Mouse (Mus musculus) left cerebral cortex, adult 9 months (tissue): ENCODE data around the gene 4930404H24Rik.

Experiments
- DNase-seq, 2 experiments: peaks; one replicate each; pipeline ENCODE4 v3.0.0; 2022; ENCODE audit warnings: low spot score in 2 of 2

Gene 4930404H24Rik

GRCm38 (mm10) chr2:153492573-153493392 is at the start of gene 4930404H24Rik:
4930404H24Rik (plus strand) TSS chr2:153492790.
- DNase-seq, result no peak

- no peak for DNase-seq
Observed at GRCm38 (mm10) chr2:153443434-153444240, 49.0 kb upstream of the 4930404H24Rik start.

GRCm38 (mm10) chr2:153444254-153445136 is 48.1 kb upstream of the 4930404H24Rik start:
- DNase-seq, result peak in 1 of 2 experiments; percentile 50

GRCm38 (mm10) chr2:153445137-153446016 is 47.2 kb upstream of the 4930404H24Rik start:
- no peak for DNase-seq

GRCm38 (mm10) chr2:153446017-153446408 is 46.6 kb upstream of the 4930404H24Rik start:
- DNase-seq, result peak in 1 of 2 experiments; percentile 79

DNA sequence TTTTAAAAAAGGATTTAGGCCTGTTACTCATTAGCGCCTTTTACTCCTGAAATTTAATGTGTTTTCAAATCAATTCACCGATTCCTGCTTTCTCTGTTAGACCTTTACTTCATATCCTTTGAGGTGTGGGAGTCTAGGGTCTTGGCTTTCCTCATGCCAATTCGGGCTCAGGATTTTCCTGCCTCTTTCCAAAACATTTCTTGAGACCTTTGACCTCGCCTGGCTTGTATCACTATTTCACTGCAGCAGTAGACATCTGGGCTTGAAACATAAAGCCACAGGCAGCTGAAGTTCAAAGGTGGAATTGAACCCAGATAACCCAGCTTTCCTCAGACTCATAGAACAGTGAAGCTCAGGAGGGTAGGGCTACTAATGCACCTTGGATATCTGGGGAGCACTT is 46.1 kb upstream of the 4930404H24Rik start:
- DNase-seq, result no peak

GRCm38 (mm10) chr2:153447719-153448118 is 44.9 kb upstream of the 4930404H24Rik start:
- no peak for DNase-seq

- DNase-seq, result no peak
Observed at GRCm38 (mm10) chr2:153448519-153448918, 44.1 kb upstream of the 4930404H24Rik start.

DNA sequence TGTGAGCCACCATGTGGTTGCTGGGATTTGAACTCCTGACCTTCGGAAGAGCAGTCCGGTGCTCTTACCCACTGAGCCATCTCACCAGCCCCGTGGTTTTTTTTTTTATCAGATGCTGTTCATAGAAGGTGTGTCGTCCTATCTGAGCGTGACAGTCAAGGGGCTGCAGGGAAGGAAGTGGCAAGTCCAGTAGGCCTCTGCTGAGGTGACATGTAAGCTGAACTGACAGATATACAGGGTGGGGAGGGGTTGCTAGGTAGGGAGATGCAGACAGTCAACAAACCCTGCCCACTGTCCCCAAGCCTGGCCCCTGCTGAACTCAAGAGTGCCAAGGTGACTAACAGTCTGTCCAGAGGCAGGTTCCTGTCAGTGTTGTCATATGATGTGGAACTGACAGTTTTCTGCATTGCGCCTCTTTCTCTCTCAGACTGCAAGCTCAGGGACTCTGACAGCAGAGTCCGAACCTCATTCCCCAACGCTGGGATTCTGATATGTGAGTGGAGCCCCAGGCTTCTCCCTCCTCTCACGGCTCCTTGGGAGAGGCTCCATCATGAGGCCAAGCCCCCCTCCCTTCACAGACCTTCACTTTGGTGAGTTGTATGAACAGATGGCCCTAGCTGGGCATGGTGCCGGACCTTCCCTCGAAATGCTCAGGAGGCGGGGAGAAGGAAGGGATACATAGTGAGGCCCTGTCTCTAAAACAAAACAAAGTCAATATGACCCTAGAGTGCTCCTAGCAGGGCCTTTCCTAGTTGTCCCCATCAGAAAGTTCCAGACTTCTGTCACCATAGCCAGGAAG is 38.4 kb upstream of the 4930404H24Rik start:
- DNase-seq, result no peak

DNA sequence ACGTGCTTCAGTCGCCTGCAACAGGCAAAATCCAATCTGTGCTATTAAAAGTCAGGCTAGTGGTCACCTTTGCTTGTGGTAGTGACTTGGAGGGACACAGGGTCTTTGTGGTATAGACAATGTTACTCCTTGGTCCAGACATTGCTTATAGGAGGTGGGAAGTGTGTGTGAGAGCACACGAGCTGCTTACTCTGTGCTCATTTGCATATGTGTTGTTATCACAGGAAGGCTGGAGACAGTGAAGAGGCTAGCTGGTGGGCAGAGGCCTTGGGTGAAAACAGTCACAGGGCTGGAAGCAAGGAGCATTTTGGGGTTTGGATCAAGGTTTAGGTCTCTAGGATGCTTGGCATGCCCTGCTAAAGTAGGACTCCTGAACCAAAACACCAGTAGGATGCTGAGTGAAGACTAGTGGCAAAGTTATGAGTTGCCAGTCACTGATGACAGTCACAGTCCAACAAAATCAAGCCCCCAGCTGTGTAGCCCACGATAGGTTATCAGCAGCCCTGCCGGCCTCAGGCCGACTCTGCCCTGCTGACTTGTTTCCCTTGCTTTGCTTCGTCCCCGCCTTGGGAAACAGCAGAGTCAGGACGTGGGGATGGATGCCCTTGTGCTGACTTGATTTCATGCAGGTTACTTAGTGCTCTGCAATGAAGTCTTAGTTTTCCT is 37.6 kb upstream of the 4930404H24Rik start:
- no peak for DNase-seq

DNA sequence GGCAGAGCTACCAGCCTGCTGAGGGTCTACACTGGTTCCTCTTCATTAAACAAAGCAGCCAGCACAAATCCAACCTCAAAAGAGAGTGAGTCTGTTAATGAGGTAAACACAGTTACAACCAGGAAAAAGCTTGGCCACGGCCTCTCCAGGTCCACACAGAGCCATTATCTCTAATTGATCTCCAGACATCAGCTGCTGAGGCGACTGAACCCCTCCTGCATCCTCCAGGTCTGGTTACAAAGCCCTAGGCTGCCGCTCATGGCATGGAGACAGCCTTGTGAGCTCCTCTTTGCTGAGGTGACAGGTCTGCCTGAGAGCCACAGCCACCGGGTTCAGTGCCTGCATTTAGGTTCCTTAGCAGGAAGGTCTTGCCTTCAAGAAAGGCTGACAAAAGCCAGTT is 35.1 kb upstream of the 4930404H24Rik start:
- no peak for DNase-seq

- no peak for DNase-seq
Observed at GRCm38 (mm10) chr2:153458022-153458441, 34.6 kb upstream of the 4930404H24Rik start.

- DNase-seq, result no peak
Observed at GRCm38 (mm10) chr2:153463257-153463656, 29.3 kb upstream of the 4930404H24Rik start.

- no peak for DNase-seq
Observed at GRCm38 (mm10) chr2:153467372-153467771, 25.2 kb upstream of the 4930404H24Rik start.

DNA sequence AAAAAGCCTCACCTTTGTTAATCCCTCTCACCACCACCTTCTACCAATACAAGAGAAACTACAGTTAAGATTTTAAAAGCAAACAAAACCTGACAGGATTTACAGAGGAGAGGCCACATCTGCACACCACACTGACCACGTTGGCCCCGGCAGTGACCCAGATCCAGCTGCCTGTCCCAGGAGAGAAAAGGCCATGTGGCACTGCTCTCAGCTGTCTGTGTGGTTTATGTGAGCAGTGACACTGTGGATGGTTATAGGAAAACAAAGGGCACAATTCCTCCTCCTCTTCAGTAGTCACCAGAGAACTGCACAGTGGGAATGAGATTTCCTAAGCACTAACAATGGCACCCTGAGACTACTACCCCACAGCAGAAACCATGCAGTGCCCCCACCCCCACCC is 23.3 kb upstream of the 4930404H24Rik start:
- no peak for DNase-seq

DNA sequence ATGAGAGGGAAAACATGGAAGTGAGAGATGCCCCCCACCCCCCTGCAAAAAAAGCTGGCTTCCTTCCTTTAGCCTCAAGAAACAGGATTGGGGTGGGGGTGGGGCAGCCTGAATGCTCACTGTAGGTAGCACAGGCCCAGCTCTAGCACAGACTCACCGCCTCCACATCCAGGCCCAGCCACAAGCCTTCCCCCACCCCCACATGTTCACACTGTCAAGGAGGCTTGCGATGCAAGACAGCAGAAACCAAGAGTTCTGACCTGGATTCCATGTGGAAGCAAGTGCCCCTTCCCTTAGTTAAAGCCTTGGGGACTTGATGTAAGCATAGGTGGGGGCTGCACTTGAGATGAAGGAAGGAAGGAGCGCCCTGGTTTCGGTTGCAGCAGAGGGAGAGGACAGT is 22.8 kb upstream of the 4930404H24Rik start:
- DNase-seq, result no peak

- DNase-seq, result no peak
Observed at GRCm38 (mm10) chr2:153470983-153471382, 21.6 kb upstream of the 4930404H24Rik start.

GRCm38 (mm10) chr2:153475114-153476112 is 17.2 kb upstream of the 4930404H24Rik start:
- no peak for DNase-seq
